Mouse (Mus musculus) lung, postnatal 10 days (tissue): ENCODE measurements at regions not wholly inside any gene's neighbourhood (a gene's known extent, or its start where the extent isn't known, plus 50 kb on each side); places are given as distances from the start of the nearest gene placed in this dataset.

ENCODE experiments used
- DNase-seq: peaks from one replicate; pipeline ENCODE4 v3.0.0; 2021

GRCm38 (mm10) chr2:51222851-51223250, 73.9 kb upstream of the Rnd3 start:
- DNase-seq, result no peak

- no peak for DNase-seq
Observed at GRCm38 (mm10) chr2:51219714-51220113, 70.8 kb upstream of the Rnd3 start.

GRCm38 (mm10) chr2:51207150-51208022, 58.5 kb upstream of the Rnd3 start:
- DNase-seq, result peak; percentile 8

GRCm38 (mm10) chr2:51206332-51206731, 57.4 kb upstream of the Rnd3 start:
- no peak for DNase-seq
